8 mouse cellular contexts compared by ENCODE assay signal in genomic region chr11:22990393-22991126, GRCm38 (mm10). TPM values are rescaled to one million over a fixed set of nuclear protein-coding genes. Genes with fewer than 3 reads are reported as not detected.
DNase-seq lines count a peak whose midpoint lies in the region; ATAC-seq lines count a peak whose summit lies in the region.

Gene Cct4, plus strand, starts transcription at chr11:22990519.

- peaks cover 20% of the 10 kb centered on the region for H3K4me1 ChIP-seq in forebrain, embryonic 10.5 days
- peaks cover 12% of the 10 kb centered on the region for H3K4me1 ChIP-seq in heart, embryonic 15.5 days (replicated peaks)
- peaks cover 26% of the 10 kb centered on the region for H3K4me1 ChIP-seq in liver, embryonic 15.5 days (replicated peaks)
- peaks cover 12% of the 10 kb centered on the region for H3K4me1 ChIP-seq in neural tube, embryonic 12.5 days

- H3K9ac ChIP-seq in heart, embryonic 15.5 days: peak within 1 kb of the TSS; percentile 92
- peak within 1 kb of the TSS; percentile 74 for H3K9ac ChIP-seq in liver, embryonic 15.5 days
- peak within 1 kb of the TSS; percentile 88 for H3K9ac ChIP-seq in neural tube, embryonic 12.5 days

- H3K36me3 ChIP-seq in forebrain, embryonic 10.5 days (replicated peaks): peaks cover 35% of the 10 kb centered on the region
- peaks cover 23% of the 10 kb centered on the region for H3K36me3 ChIP-seq in heart, embryonic 15.5 days
- peaks cover 23% of the 10 kb centered on the region for H3K36me3 ChIP-seq in liver, embryonic 15.5 days (replicated peaks)
- peaks cover 18% of the 10 kb centered on the region for H3K36me3 ChIP-seq in neural tube, embryonic 12.5 days

- peak within 1 kb of the TSS; percentile 97 for H3K4me3 ChIP-seq in forebrain, embryonic 10.5 days
- peak within 1 kb of the TSS; percentile 95 for H3K4me3 ChIP-seq in heart, embryonic 15.5 days
- peak within 1 kb of the TSS; percentile 74 for H3K4me3 ChIP-seq in liver, embryonic 15.5 days (replicated peaks)
- peak within 1 kb of the TSS; percentile 78 for H3K4me3 ChIP-seq in neural tube, embryonic 12.5 days

- peak within 1 kb of the TSS; percentile 88 for H3K4me2 ChIP-seq in heart, embryonic 15.5 days
- H3K4me2 ChIP-seq in liver, embryonic 15.5 days: peak within 1 kb of the TSS; percentile 82
- peak within 1 kb of the TSS; percentile 94 for H3K4me2 ChIP-seq in neural tube, embryonic 12.5 days (replicated peaks)

- under 1% methylated on average over 66 of the region's 66 CpGs for WGBS in forebrain, embryonic 10.5 days
- under 1% methylated on average over 66 of the region's 66 CpGs for WGBS in heart, embryonic 15.5 days
- WGBS in liver, embryonic 15.5 days (ENCODE audit: insufficient replicate concordance): under 1% methylated on average over 66 of the region's 66 CpGs
- under 1% methylated on average over 66 of the region's 66 CpGs for WGBS in neural tube, embryonic 12.5 days

- peak; percentile 82 for ATAC-seq in CD4-positive, CD25-positive, alpha-beta regulatory T cell, adult 4 months
- ATAC-seq in heart, embryonic 15.5 days (replicated peaks; ENCODE audit: insufficient number of reproducible peaks, insufficient read depth, low FRiP score, low read depth): peak; percentile 98
- ATAC-seq in liver, embryonic 15.5 days (ENCODE audit: insufficient read depth): peak; percentile 97
- peak; percentile 98 for ATAC-seq in neural tube, embryonic 12.5 days (ENCODE audit: low FRiP score, low read depth)

- H3K27me3 ChIP-seq in forebrain, embryonic 10.5 days (ENCODE audit: poor library complexity, severe bottlenecking): no peaks in the 10 kb centered on the region
- H3K27me3 ChIP-seq in heart, embryonic 15.5 days: no peaks in the 10 kb centered on the region
- H3K27me3 ChIP-seq in liver, embryonic 15.5 days: no peaks in the 10 kb centered on the region
- no peaks in the 10 kb centered on the region for H3K27me3 ChIP-seq in neural tube, embryonic 12.5 days (replicated peaks)

- H3K9me3 ChIP-seq in forebrain, embryonic 10.5 days: no peaks in the 10 kb centered on the region
- no peaks in the 10 kb centered on the region for H3K9me3 ChIP-seq in heart, embryonic 15.5 days (replicated peaks)
- no peaks in the 10 kb centered on the region for H3K9me3 ChIP-seq in liver, embryonic 15.5 days (replicated peaks)
- no peaks in the 10 kb centered on the region for H3K9me3 ChIP-seq in neural tube, embryonic 12.5 days

- peak; percentile 78 for DNase-seq in c-Kit-negative CD71-positive TER-119-positive erythroid progenitor cells, embryonic 14.5 days (ENCODE audit: low read depth, low spot score)
- peak; percentile 91 for DNase-seq in forebrain, embryonic 10.5 days (ENCODE audit: extremely low spot score, low spot score)
- DNase-seq in kidney, postnatal 36 days: peak; percentile 95 to 96
- peak; percentile 91 for DNase-seq in telencephalon, adult 2 months (ENCODE audit: low read depth, low spot score)

- H3K27ac ChIP-seq in forebrain, embryonic 10.5 days: peak within 1 kb of the TSS; percentile 97
- peak within 1 kb of the TSS; percentile 89 for H3K27ac ChIP-seq in heart, embryonic 15.5 days
- peak within 1 kb of the TSS; percentile 85 for H3K27ac ChIP-seq in liver, embryonic 15.5 days (replicated peaks)
- H3K27ac ChIP-seq in neural tube, embryonic 12.5 days: peak within 1 kb of the TSS; percentile 86

RNA-seq across cellular contexts. Expression of gene Cct4, which starts in this region (rescaled TPM):
- polyA plus RNA-seq in CD4-positive, CD25-positive, alpha-beta regulatory T cell, adult 4 months (2017; shearing (Covaris generic)): 100 to 1,000 TPM; 181 to 233 TPM
- 422 and 434 TPM in 2 replicates for polyA plus RNA-seq in forebrain, embryonic 10.5 days (2016; fragmentation: Nextera tagmentation; extraction: Ambion mirVana)
- polyA plus RNA-seq in heart, embryonic 15.5 days (2015; fragmentation: Nextera tagmentation; extraction: Ambion mirVana): 184 and 191 TPM in 2 replicates
- polyA plus RNA-seq in liver, embryonic 15.5 days (2015; fragmentation: Nextera tagmentation; extraction: Ambion mirVana): 114 and 123 TPM in 2 replicates
- polyA plus RNA-seq in neural tube, embryonic 12.5 days (2016; fragmentation: Nextera tagmentation; extraction: Ambion mirVana): 346 and 347 TPM in 2 replicates

Comparison
In these comparisons a context has a peak if more than half of its experiments do, and no peak if none do; other contexts are left out.
1. Peak in every context shown above with its lines: DNase-seq, ATAC-seq, H3K4me3 ChIP-seq and H3K27ac ChIP-seq.